Mouse (Mus musculus) adrenal gland, postnatal 36 days (tissue): ENCODE results near the gene Arhgdig. TPM values are rescaled to one million over a fixed set of nuclear protein-coding genes. Genes with fewer than 3 reads are reported as not detected.
"Not testable (repeated sequence)": the region's sequence is repeated elsewhere in the genome, so short reads cannot be mapped to it uniquely, and the experiment has no call there.

Experiments used
- DNase-seq, 2 experiments: peaks; one replicate each; pipeline ENCODE4 v3.0.0; 2021; ENCODE audit warnings: mixed read lengths in 1 of 2
- total RNA-seq, 2 experiments: library from RNA; stranded (reverse); gene quantifications; 2 replicates each; pipeline ENCODE4 v1.2.3; 2021

The Arhgdig gene
- total RNA-seq, 2 experiments from 2014 or later, result 10.4 TPM

- no peak for DNase-seq
These were observed 2.8 kb downstream of the Arhgdig start for GRCm38 (mm10) chr17:26204766-26205165.

GRCm38 (mm10) chr17:26203321-26203811, 4.2 kb downstream of the Arhgdig start:
- DNase-seq, result peak; percentile 72 to 79

GRCm38 (mm10) chr17:26202737-26203136, 4.8 kb downstream of the Arhgdig start, which contains the start of gene Rgs11:
Gene Rgs11 (plus strand): TSS chr17:26202951.
- DNase-seq, result peak; percentile 78 to 87

GRCm38 (mm10) chr17:26201998-26202397, 5.6 kb downstream of the Arhgdig start:
- peak; percentile 67 to 68 for DNase-seq

GRCm38 (mm10) chr17:26200831-26201705, 6.5 kb downstream of the Arhgdig start:
- peak; percentile 45 to 56 for DNase-seq

- no peak for DNase-seq
These were observed 8.7 kb downstream of the Arhgdig start, which contains the start of gene Pdia2 for GRCm38 (mm10) chr17:26198892-26199291. Gene Pdia2 (minus strand): TSS chr17:26199087.

- DNase-seq, result no peak
These were observed 14.9 kb downstream of the Arhgdig start for GRCm38 (mm10) chr17:26192481-26193190.

DNA sequence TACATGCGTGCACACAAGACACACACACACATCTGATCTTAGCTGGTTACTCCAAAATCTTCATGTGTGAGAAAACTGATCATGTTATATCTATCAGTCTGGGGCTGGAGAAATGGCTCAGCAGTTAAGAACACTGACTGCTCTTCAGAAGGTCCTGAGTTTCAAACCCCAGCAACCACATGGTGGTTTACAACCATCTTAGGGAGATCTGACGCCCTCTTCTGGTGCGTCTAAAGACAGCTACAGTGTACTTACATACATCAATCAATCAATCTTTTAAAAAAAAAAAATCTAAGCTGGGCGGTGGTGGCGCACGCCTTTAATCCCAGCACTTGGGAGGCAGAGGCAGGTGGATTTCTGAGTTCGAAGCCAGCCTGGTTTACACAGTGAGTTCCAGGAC, 16.1 kb downstream of the Arhgdig start:
- DNase-seq, result not testable (repeated sequence)

GRCm38 (mm10) chr17:26188091-26188805, 19.3 kb downstream of the Arhgdig start:
- no peak for DNase-seq

DNA sequence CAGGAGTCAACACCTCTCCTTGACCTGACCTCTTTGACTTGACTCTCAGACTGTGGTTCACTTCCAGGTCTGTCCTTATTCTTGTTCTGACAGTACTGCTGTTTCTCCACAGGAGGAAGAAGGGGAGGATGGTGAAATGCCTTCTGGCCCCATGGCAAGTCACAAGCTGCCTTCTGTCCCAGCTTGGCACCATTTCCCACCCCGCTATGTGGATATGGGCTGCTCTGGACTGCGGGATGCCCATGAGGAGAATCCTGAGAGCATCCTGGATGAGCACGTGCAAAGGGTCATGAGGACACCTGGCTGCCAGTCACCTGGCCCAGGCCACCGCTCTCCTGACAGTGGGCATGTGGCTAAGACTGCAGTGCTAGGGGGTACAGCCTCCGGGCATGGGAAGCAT, 20.0 kb downstream of the Arhgdig start:
- DNase-seq, result no peak

DNA sequence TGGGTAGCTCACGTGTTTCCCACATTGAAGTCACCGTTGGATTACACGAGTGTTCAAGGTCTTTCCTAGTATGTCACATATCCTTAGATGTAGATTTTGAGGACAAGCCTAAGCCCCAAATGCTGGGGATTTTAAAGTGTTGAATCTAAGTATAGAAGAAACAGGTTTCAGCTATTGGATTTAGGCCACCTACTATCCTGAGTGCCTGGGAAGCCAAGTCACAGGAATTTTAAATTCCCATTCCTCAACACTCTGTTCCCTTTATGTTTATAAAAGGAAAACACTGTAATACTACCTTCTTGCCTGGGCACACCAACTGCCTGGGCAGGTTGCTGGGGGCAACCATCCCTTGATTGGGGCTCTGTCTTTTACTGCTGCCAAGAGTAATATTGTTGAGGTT, 26.4 kb downstream of the Arhgdig start:
- DNase-seq, result no peak

- no peak for DNase-seq
These were observed 29.0 kb downstream of the Arhgdig start for GRCm38 (mm10) chr17:26178611-26179010.

- not testable (repeated sequence) for DNase-seq
These were observed 32.3 kb downstream of the Arhgdig start for GRCm38 (mm10) chr17:26175248-26175647.

- DNase-seq, result no peak
These were observed 39.5 kb downstream of the Arhgdig start for GRCm38 (mm10) chr17:26168039-26168438.

DNA sequence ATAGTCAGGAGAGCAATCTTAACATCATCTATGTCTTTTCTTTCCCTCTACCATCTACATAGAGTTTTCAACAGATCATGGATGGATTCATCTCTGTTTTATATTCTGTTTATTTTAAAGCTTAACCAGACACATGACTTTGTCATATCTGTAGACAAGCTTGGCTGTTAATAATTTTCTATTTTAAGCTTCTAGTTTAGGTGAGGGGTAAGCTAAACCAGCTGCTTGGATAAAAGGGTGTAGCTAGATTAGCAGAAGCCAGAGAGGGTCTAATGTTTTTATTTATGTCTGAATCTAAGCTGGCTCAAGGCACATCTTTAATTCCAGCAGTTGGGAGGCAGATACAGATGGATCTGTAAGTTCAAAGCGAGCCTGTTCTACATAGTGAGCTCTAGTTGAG, 44.9 kb downstream of the Arhgdig start:
- no peak for DNase-seq

DNA sequence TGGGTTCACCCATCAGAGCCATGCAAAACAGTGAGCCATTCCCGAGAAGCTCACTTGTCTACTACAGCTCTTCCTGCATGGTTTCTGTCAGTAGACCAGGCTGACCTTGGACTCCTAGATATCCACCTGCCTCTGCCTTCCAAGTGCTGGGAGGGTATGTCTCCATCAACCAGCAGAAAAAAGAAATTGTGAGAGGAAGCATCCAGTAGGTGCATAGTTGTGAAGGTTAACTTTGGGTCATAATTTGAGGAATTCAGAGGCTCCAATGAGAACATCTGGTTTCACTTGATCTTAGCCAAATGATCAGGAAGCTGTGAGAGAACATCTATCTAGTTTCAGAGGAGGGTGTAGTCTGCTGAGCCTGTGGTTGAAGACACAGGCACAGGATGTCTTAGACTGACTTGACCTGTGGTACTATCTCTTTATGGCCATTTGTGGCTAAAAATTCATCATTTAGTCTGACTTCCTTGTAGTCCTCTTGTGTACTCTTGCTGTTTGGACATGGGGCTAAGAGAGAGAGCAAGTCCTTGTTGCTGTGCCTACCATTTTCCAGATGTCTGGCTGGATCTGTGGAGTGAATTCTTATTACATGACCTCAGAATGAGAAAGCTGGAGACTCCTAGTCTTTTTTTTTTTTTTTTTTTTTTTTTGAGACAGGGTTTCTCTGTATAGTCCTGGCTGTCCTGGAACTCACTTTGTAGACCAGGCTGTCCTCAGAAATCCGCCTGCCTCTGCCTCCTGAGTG, 55.5 kb downstream of the Arhgdig start:
- no peak for DNase-seq

Other genes starting within 250 kb of the Arhgdig start
- 10 to 100 TPM; 16.7 to 23.8 TPM for gene Capn15, start 222.0 kb downstream of the Arhgdig start, total RNA-seq
- gene Rab11fip3, start 138.2 kb downstream of the Arhgdig start, total RNA-seq, result 10 to 100 TPM; 17.9 to 21.9 TPM
- 10 to 100 TPM; 17.8 to 27.2 TPM for gene Decr2, start 117.4 kb downstream of the Arhgdig start, total RNA-seq
- gene Nme4, start 112.2 kb downstream of the Arhgdig start, total RNA-seq, result 1 to 10 TPM; 2.2 to 3.5 TPM
- gene Tmem8, start 94.5 kb downstream of the Arhgdig start, total RNA-seq, result 1 to 10 TPM; 5.4 to 9.4 TPM
- gene Mrpl28, start 84.3 kb downstream of the Arhgdig start, total RNA-seq, result 10 to 100 TPM; 85.8 to 88.4 TPM
- 10 to 100 TPM; 35.1 to 42.1 TPM for gene Axin1, start 69.1 kb downstream of the Arhgdig start, total RNA-seq
- gene Pdia2, start 8.7 kb downstream of the Arhgdig start, total RNA-seq, result 1 to 10 TPM in 1 of 2 experiments, under 1 TPM in 1; 0.72 to 1.3 TPM
- gene Rgs11, start 4.8 kb downstream of the Arhgdig start, total RNA-seq, result 10 to 100 TPM; 29.6 to 35.1 TPM
- gene Fam234a, start 36.5 kb upstream of the Arhgdig start, total RNA-seq, result 100 to 1,000 TPM; 107 to 126 TPM
- 10 to 100 TPM; 50.0 to 74.6 TPM for gene Luc7l, start 45.1 kb upstream of the Arhgdig start, total RNA-seq
- gene Neurl1b, start 207.0 kb upstream of the Arhgdig start, total RNA-seq, result 10 to 100 TPM; 43.0 to 57.4 TPM